Mouse (Mus musculus) adrenal gland, postnatal 36 days (tissue): Measurements from ENCODE around the gene Poglut1. TPM values are rescaled to one million over a fixed set of nuclear protein-coding genes. Genes with fewer than 3 reads are reported as not detected.

Source experiments
- total RNA-seq, 2 experiments: library from RNA; stranded (reverse); gene quantifications; 2 replicates each; pipeline ENCODE4 v1.2.3; 2021

Poglut1 gene
- total RNA-seq, 2 experiments from 2014 or later = 31.3 to 31.7 TPM

Other genes with a start within 250 kb of the Poglut1 start
- gene Maats1, start 208.1 kb downstream of the Poglut1 start, total RNA-seq = under 1 TPM; 0.66 to 0.70 TPM
- gene Cox17, start 203.3 kb downstream of the Poglut1 start, total RNA-seq = 100 to 1,000 TPM; 288 to 296 TPM
- gene Gm21987, start 203.2 kb downstream of the Poglut1 start, total RNA-seq = under 1 TPM in 1 of 2 experiments, not detected in 1; 0.95 TPM
- 1 to 10 TPM; 1.3 to 1.8 TPM for gene Popdc2, start 188.0 kb downstream of the Poglut1 start, total RNA-seq
- gene Pla1a, start 117.1 kb downstream of the Poglut1 start, total RNA-seq = 10 to 100 TPM; 16.4 to 45.3 TPM
- 10 to 100 TPM; 47.3 to 54.0 TPM for gene Adprh, start 97.6 kb downstream of the Poglut1 start, total RNA-seq
- gene Cd80, start 94.7 kb downstream of the Poglut1 start, total RNA-seq = under 1 TPM; 0.53 to 0.79 TPM
- gene Timmdc1, start 27.6 kb downstream of the Poglut1 start, total RNA-seq = 10 to 100 TPM; 46.1 to 47.8 TPM
- 10 to 100 TPM; 77.5 to 85.4 TPM for gene Tmem39a, start 8.4 kb upstream of the Poglut1 start, total RNA-seq
- gene Arhgap31, start 163.0 kb upstream of the Poglut1 start, total RNA-seq = 10 to 100 TPM; 21.3 to 33.7 TPM
- 10 to 100 TPM in 1 of 2 experiments, 1 to 10 TPM in 1; 9.0 to 13.0 TPM for gene B4galt4, start 192.0 kb upstream of the Poglut1 start, total RNA-seq